Mouse (Mus musculus) stomach, postnatal 0 days (tissue): ENCODE data around the gene Ercc6l2. TPM values are rescaled to one million over a fixed set of nuclear protein-coding genes. Genes with fewer than 3 reads are reported as not detected.

Experiments
- ATAC-seq: fragments of 200-750 bp; cut with Nextera tagmentation; 2 replicates; pipeline ENCODE4 v1.8.0; 2017; ENCODE audit not compliant: low FRiP score, low TSS enrichment
- DNase-seq: peaks from one replicate; pipeline ENCODE4 v3.0.0-alpha.2; 2016; ENCODE audit warnings: low spot score
- H3K27ac ChIP-seq: fragments of 300-500 bp; sonication (generic); replicated peaks from 2 replicates; pipeline ENCODE4 v1.5.1; 2014; ENCODE audit warnings: mild to moderate bottlenecking, control low read depth
- H3K27me3 ChIP-seq: fragments of 300-500 bp; sonication (generic); 2 replicates; pipeline ENCODE4 v1.6.1; 2014; ENCODE audit warnings: low read length; ENCODE audit not compliant: control insufficient read depth, insufficient read depth
- H3K36me3 ChIP-seq: fragments of 300-500 bp; sonication (generic); 2 replicates; pipeline ENCODE4 v1.6.1; 2014; ENCODE audit warnings: low read length, mixed read lengths; ENCODE audit not compliant: control insufficient read depth, insufficient read depth
- H3K4me1 ChIP-seq: fragments of 300-500 bp; sonication (generic); replicated peaks from 2 replicates; pipeline ENCODE4 v1.6.1; 2014; ENCODE audit warnings: antibody characterized with exemption; ENCODE audit not compliant: control insufficient read depth, insufficient read depth
- H3K4me2 ChIP-seq: fragments of 300-500 bp; sonication (generic); replicated peaks from 2 replicates; pipeline ENCODE4 v1.6.1; 2014; ENCODE audit warnings: low read depth, mild to moderate bottlenecking, control low read depth, moderate library complexity
- H3K4me3 ChIP-seq: fragments of 300-500 bp; sonication (generic); 2 replicates; pipeline ENCODE4 v1.5.1; 2014; ENCODE audit warnings: low read depth, low read length, control low read depth
- H3K9ac ChIP-seq: fragments of 300-500 bp; sonication (generic); 2 replicates; pipeline ENCODE4 v1.6.1; 2014; ENCODE audit warnings: mild to moderate bottlenecking, low read length, control low read depth, mixed read lengths
- H3K9me3 ChIP-seq: fragments of 300-500 bp; sonication (generic); 2 replicates; pipeline ENCODE4 v1.6.1; 2016; ENCODE audit warnings: low read length; ENCODE audit not compliant: control insufficient read depth
- CTCF ChIP-seq: IDR thresholded peaks from 2 replicates; pipeline ENCODE4 v1.5.1; 2016; ENCODE audit warnings: antibody characterized with exemption, low read depth, mild to moderate bottlenecking, moderate library complexity
- EP300 ChIP-seq: optimal IDR thresholded peaks from 2 replicates; pipeline ENCODE3; 2016; ENCODE audit warnings: antibody characterized with exemption
- WGBS: fragments of 180-500 bp; shearing (Covaris S2); extraction: QIAGEN DNeasy Blood & Tissue Kit; methylation state at CpG from one replicate; pipeline ENCODE4 v1.1.7; 2014; 5-methylcytosine and 5-hydroxymethylcytosine counted together
- polyA plus RNA-seq: library from polyadenylated mRNA; unstranded; fragments of >200 nt; fragmentation: Nextera tagmentation; extraction: Ambion mirVana; gene quantifications from 2 replicates; pipeline ENCODE4 v1.2.1, GENCODE M21; 2015

The Ercc6l2 gene
- polyA plus RNA-seq, 1 experiment from 2014 or later: 8.5 TPM

GRCm38 (mm10) chr13:63936369-63936768, 121.3 kb downstream of the Ercc6l2 start:
- TF ChIP-seq EP300: no peak
- TF ChIP-seq CTCF: no peak
- no peaks in the 10 kb centered on the region for H3K36me3 ChIP-seq
- H3K9ac ChIP-seq: no peak overlapping the region
- H3K4me3 ChIP-seq: no peak overlapping the region
- ATAC-seq (no peak), DNase-seq (no peak)
- no peak overlapping the region for H3K4me2 ChIP-seq
- H3K4me1 ChIP-seq: no peaks in the 10 kb centered on the region
- H3K27ac ChIP-seq: no peak overlapping the region
- H3K27me3 ChIP-seq: no peaks in the 10 kb centered on the region
- no peaks in the 10 kb centered on the region for H3K9me3 ChIP-seq
- 82% methylated on average over 9 of the region's 9 CpGs for WGBS

GRCm38 (mm10) chr13:63940257-63940656, 125.2 kb downstream of the Ercc6l2 start:
- H3K27me3 ChIP-seq: no peaks in the 10 kb centered on the region
- 48% methylated on average over 1 of the region's 1 CpGs for WGBS
- ATAC-seq (no peak), DNase-seq (no peak)
- no peak overlapping the region for H3K4me2 ChIP-seq
- no peak overlapping the region for H3K4me3 ChIP-seq
- no peaks in the 10 kb centered on the region for H3K4me1 ChIP-seq
- no peaks in the 10 kb centered on the region for H3K9me3 ChIP-seq
- no peak overlapping the region for H3K27ac ChIP-seq
- H3K9ac ChIP-seq: no peak overlapping the region
- TF ChIP-seq CTCF (no peak), EP300 (no peak)
- H3K36me3 ChIP-seq: no peaks in the 10 kb centered on the region

GRCm38 (mm10) chr13:63941170-63941569, 126.1 kb downstream of the Ercc6l2 start:
- Histone ChIP-seq H3K4me2 (no peak overlapping the region), H3K4me1 (no peaks in the 10 kb centered on the region), H3K27me3 (no peaks in the 10 kb centered on the region), H3K27ac (no peak overlapping the region), H3K36me3 (no peaks in the 10 kb centered on the region), H3K9me3 (no peaks in the 10 kb centered on the region), H3K9ac (no peak overlapping the region), H3K4me3 (no peak overlapping the region)
- DNase-seq: no peak
- no peak for ATAC-seq
- TF ChIP-seq EP300: no peak
- WGBS: 94% methylated on average over 4 of the region's 4 CpGs

- DNase-seq: no peak
- no peaks in the 10 kb centered on the region for H3K36me3 ChIP-seq
- H3K27ac ChIP-seq: no peak overlapping the region
- TF ChIP-seq CTCF (no peak), EP300 (no peak)
- no peak overlapping the region for H3K4me2 ChIP-seq
- ATAC-seq: no peak
- no peak overlapping the region for H3K4me3 ChIP-seq
- no peak overlapping the region for H3K9ac ChIP-seq
- H3K4me1 ChIP-seq: no peaks in the 10 kb centered on the region
- H3K27me3 ChIP-seq: no peaks in the 10 kb centered on the region
- H3K9me3 ChIP-seq: no peaks in the 10 kb centered on the region
- WGBS: 74% methylated on average over 7 of the region's 7 CpGs
These were observed 128.6 kb downstream of the Ercc6l2 start for GRCm38 (mm10) chr13:63943605-63944004.

- no peaks in the 10 kb centered on the region for H3K9me3 ChIP-seq
- 44% methylated on average over 13 of the region's 13 CpGs for WGBS
- TF ChIP-seq EP300 (no peak), CTCF (no peak)
- H3K4me1 ChIP-seq: no peaks in the 10 kb centered on the region
- no peaks in the 10 kb centered on the region for H3K27me3 ChIP-seq
- H3K9ac ChIP-seq: no peak overlapping the region
- no peak overlapping the region for H3K27ac ChIP-seq
- no peak overlapping the region for H3K4me2 ChIP-seq
- H3K4me3 ChIP-seq: no peak overlapping the region
- H3K36me3 ChIP-seq: no peaks in the 10 kb centered on the region
- no peak for ATAC-seq
- DNase-seq: no peak
These were observed 129.4 kb downstream of the Ercc6l2 start for GRCm38 (mm10) chr13:63944344-63945021.

Other genes starting within 250 kb of the Ercc6l2 start
- 8.4 and 8.5 TPM in 2 replicates for gene Ptch1, start 241.6 kb upstream of the Ercc6l2 start, polyA plus RNA-seq